Mouse (Mus musculus): ENCODE results near the gene Rab12.

- TF ChIP-seq CTCF (IDR thresholded peaks at IDR 0.05; ENCODE audit: low read depth), result no peak
- no peak for TF ChIP-seq EP300 (IDR thresholded peaks at IDR 0.05; ENCODE audit: low read depth)
These were observed 46.3 kb downstream of the Rab12 start for GRCm38 (mm10) chr17:66473205-66473604.

All from heart, postnatal 0 days (tissue).